Mouse (Mus musculus) myocyte (in vitro differentiated cells): ENCODE measurements around the gene Clspn.

Experiments used
- CEBPB ChIP-seq: IDR thresholded peaks from 2 replicates; pipeline ENCODE4 v1.6.1; 2011; ENCODE audit warnings: mild to moderate bottlenecking, moderate library complexity; ENCODE audit not compliant: poor library complexity, insufficient read depth, severe bottlenecking
- E2F4 ChIP-seq: IDR thresholded peaks from one replicate; pipeline ENCODE4 v1.6.1; 2011; ENCODE audit warnings: mild to moderate bottlenecking, control low read depth, moderate library complexity; ENCODE audit not compliant: insufficient read depth
- MAX ChIP-seq: IDR thresholded peaks from one replicate; pipeline ENCODE4 v1.6.1; 2011; ENCODE audit warnings: low read depth, mild to moderate bottlenecking, control low read depth
- MYOD1 ChIP-seq, 3 experiments: IDR thresholded peaks; one replicate each; pipeline ENCODE4 v1.6.1; 2011; ENCODE audit warnings: control low read depth in 2 of 3, low read depth in 2 of 3, mild to moderate bottlenecking in 2 of 3, moderate library complexity in 1 of 3; ENCODE audit not compliant: insufficient read length in 2 of 3, control insufficient read depth in 1 of 3
- POLR2A ChIP-seq: IDR thresholded peaks from one replicate; pipeline ENCODE4 v1.6.1; 2011; ENCODE audit warnings: low read depth, mild to moderate bottlenecking, control low read depth, moderate library complexity; ENCODE audit not compliant: insufficient read length
- POLR2AphosphoS2 ChIP-seq: IDR thresholded peaks from one replicate; pipeline ENCODE4 v1.6.1; 2011; ENCODE audit warnings: low read depth, control low read depth; ENCODE audit not compliant: insufficient read length
- TCF12 ChIP-seq: IDR thresholded peaks from one replicate; pipeline ENCODE4 v1.6.1; 2011; ENCODE audit warnings: mild to moderate bottlenecking, control low read depth; ENCODE audit not compliant: poor library complexity, insufficient read depth, severe bottlenecking
- USF1 ChIP-seq: IDR thresholded peaks from one replicate; pipeline ENCODE4 v1.6.1; 2011; ENCODE audit warnings: low read depth, mild to moderate bottlenecking, control low read depth, moderate library complexity

DNA sequence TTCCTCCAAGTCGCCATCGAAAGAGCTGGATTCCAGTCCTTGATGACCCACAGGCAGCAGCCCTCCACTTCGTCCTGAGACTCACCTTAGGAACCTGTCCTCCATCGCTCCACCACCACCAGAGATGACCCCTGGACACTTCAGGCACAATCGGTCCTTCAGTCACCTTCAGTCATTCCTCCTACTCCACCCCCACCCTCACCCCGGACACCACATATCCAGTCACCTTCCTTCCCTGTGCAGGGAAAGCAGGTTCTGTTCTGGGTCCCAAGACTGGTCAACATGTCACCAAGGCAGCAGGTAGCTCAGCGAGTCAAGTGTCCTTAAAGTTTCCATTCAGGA lies 23.0 kb upstream of the Clspn start:
- TF ChIP-seq POLR2A (no peak), E2F4 (no peak), TCF12 (no peak), MAX (no peak), USF1 (no peak), MYOD1 (IDR thresholded peaks at IDR 0.05; ENCODE audit: control insufficient read depth in 1 of 3, insufficient read length in 2 of 3, low read depth in 2 of 3) (no peak), POLR2AphosphoS2 (no peak), CEBPB (no peak)
